Comparison of ENCODE assay signal across 11 mouse cellular contexts in genomic region chr5:131774792-131775191, GRCm38 (mm10).
A peak's percentile ranks its signal among the peaks of the same experiment; 100 is the strongest.
DNase-seq lines count a peak whose midpoint lies in the region; ATAC-seq and TF ChIP-seq lines count a peak whose summit lies in the region.
"Had no signal": no experiment of that assay in that cellular context is flagged by ENCODE, and none has a peak within 500 bp of the region (broad histone marks: within the 10 kb centered on the region; RNA-seq: fewer than 3 reads in every experiment).

No protein-coding gene starts in this region.

- 72% methylated on average over 6 of the region's 6 CpGs for WGBS in hindbrain, embryonic 11.5 days
- WGBS in hindbrain, embryonic 10.5 days = 78% methylated on average over 6 of the region's 6 CpGs
- 69% methylated on average over 6 of the region's 6 CpGs for WGBS in embryonic facial prominence, embryonic 13.5 days
- WGBS in forebrain, postnatal 0 days = 64% methylated on average over 6 of the region's 6 CpGs
- WGBS in limb, embryonic 13.5 days = 31% methylated on average over 6 of the region's 6 CpGs
- WGBS in thymus, adult 2 months = 96% methylated on average over 6 of the region's 6 CpGs

- H3K4me1 ChIP-seq in hindbrain, embryonic 11.5 days (replicated peaks; ENCODE audit: control insufficient read depth, insufficient read depth, low read length) = 0 out of 2 replicates have a peak, but pooled peaks cover 4% of the 10 kb centered on the region
- peaks cover 38% of the 10 kb centered on the region for H3K4me1 ChIP-seq in hindbrain, embryonic 10.5 days (replicated peaks)
- H3K4me1 ChIP-seq in embryonic facial prominence, embryonic 13.5 days = peaks cover 23% of the 10 kb centered on the region
- peaks cover 9% of the 10 kb centered on the region; the same call in 1 of the 2 replicates for H3K4me1 ChIP-seq in forebrain, postnatal 0 days (ENCODE audit: insufficient read depth)
- peaks cover 33% of the 10 kb centered on the region for H3K4me1 ChIP-seq in limb, embryonic 13.5 days
- no peaks in the 10 kb centered on the region for H3K4me1 ChIP-seq in thymus, adult 2 months (replicated peaks; ENCODE audit: control insufficient read depth, insufficient read depth, low read length)

- H3K9ac ChIP-seq in hindbrain, embryonic 11.5 days (ENCODE audit: low read depth, low read length) = no peak overlapping the region
- no peak overlapping the region for H3K9ac ChIP-seq in embryonic facial prominence, embryonic 13.5 days
- no peak overlapping the region for H3K9ac ChIP-seq in forebrain, postnatal 0 days
- H3K9ac ChIP-seq in limb, embryonic 13.5 days = no peak overlapping the region
- H3K9ac ChIP-seq: heart, embryonic 15.5 days; lung, embryonic 14.5 days had no signal

- H3K36me3 ChIP-seq in hindbrain, embryonic 11.5 days (ENCODE audit: control insufficient read depth, insufficient read depth, low read length) = no peaks in the 10 kb centered on the region
- no peaks in the 10 kb centered on the region for H3K36me3 ChIP-seq in hindbrain, embryonic 10.5 days
- no peaks in the 10 kb centered on the region for H3K36me3 ChIP-seq in embryonic facial prominence, embryonic 13.5 days
- no peaks in the 10 kb centered on the region for H3K36me3 ChIP-seq in forebrain, postnatal 0 days (ENCODE audit: insufficient read depth)
- H3K36me3 ChIP-seq in limb, embryonic 13.5 days = 0 out of 2 replicates have a peak, but pooled peaks cover 2% of the 10 kb centered on the region
- no peaks in the 10 kb centered on the region for H3K36me3 ChIP-seq in thymus, adult 2 months (ENCODE audit: control insufficient read depth, insufficient read depth, low read length)
- H3K36me3 ChIP-seq: heart, embryonic 15.5 days had no signal

- H3K4me3 ChIP-seq in hindbrain, embryonic 11.5 days (ENCODE audit: low read depth, low read length) = no peak overlapping the region
- no peak overlapping the region for H3K4me3 ChIP-seq in hindbrain, embryonic 10.5 days
- H3K4me3 ChIP-seq in embryonic facial prominence, embryonic 13.5 days = no peak overlapping the region
- H3K4me3 ChIP-seq in forebrain, postnatal 0 days (ENCODE audit: low read depth, low read length) = no peak overlapping the region
- no peak overlapping the region; the same call in 1 of the 2 replicates for H3K4me3 ChIP-seq in limb, embryonic 13.5 days
- no peak overlapping the region for H3K4me3 ChIP-seq in thymus, adult 2 months (ENCODE audit: control insufficient read depth, insufficient read depth, low read length)
- H3K4me3 ChIP-seq: heart, embryonic 15.5 days had no signal

- H3K4me2 ChIP-seq in hindbrain, embryonic 11.5 days (replicated peaks; ENCODE audit: low read depth, low read length) = no peak overlapping the region
- H3K4me2 ChIP-seq in embryonic facial prominence, embryonic 13.5 days = no peak overlapping the region
- H3K4me2 ChIP-seq in forebrain, postnatal 0 days (ENCODE audit: low read depth) = 0 out of 2 replicates have a peak overlapping the region, but pooled peaks have one; percentile 3
- peak overlapping the region; percentile 52 for H3K4me2 ChIP-seq in limb, embryonic 13.5 days (replicated peaks)
- H3K4me2 ChIP-seq: heart, embryonic 15.5 days; lung, embryonic 14.5 days had no signal

- 0 out of 2 replicates have a peak overlapping the region, but pooled peaks have one; percentile 25 for H3K27ac ChIP-seq in hindbrain, embryonic 11.5 days (ENCODE audit: low read depth, low read length)
- no peak overlapping the region for H3K27ac ChIP-seq in hindbrain, embryonic 10.5 days
- H3K27ac ChIP-seq in embryonic facial prominence, embryonic 13.5 days = peak overlapping the region; percentile 60; the same call in 1 of the 2 replicates
- H3K27ac ChIP-seq in forebrain, postnatal 0 days (ENCODE audit: low read depth, low read length) = no peak overlapping the region
- H3K27ac ChIP-seq in limb, embryonic 13.5 days = peak overlapping the region; percentile 70; the same call in 1 of the 2 replicates
- no peak overlapping the region for H3K27ac ChIP-seq in thymus, adult 2 months (ENCODE audit: control insufficient read depth, insufficient read depth, low read length)
- H3K27ac ChIP-seq: heart, embryonic 15.5 days had no signal

- ATAC-seq in hindbrain, embryonic 11.5 days (ENCODE audit: low FRiP score) = peak; percentile 10; the same call in 1 of the 2 replicates
- no peak for ATAC-seq in embryonic facial prominence, embryonic 13.5 days (ENCODE audit: insufficient number of reproducible peaks, insufficient read depth, low FRiP score, low TSS enrichment, low read depth)
- peak; percentile 30; the same call in 1 of the 2 replicates for ATAC-seq in forebrain, postnatal 0 days
- 0 out of 2 replicates have a peak, but pooled peaks have one; percentile 5 for ATAC-seq in limb, embryonic 13.5 days (ENCODE audit: low FRiP score, low read depth)

- H3K9me3 ChIP-seq in hindbrain, embryonic 11.5 days (ENCODE audit: control insufficient read depth, low read length) = no peaks in the 10 kb centered on the region
- H3K9me3 ChIP-seq in hindbrain, embryonic 10.5 days = 0 out of 2 replicates have a peak, but pooled peaks cover 4% of the 10 kb centered on the region
- no peaks in the 10 kb centered on the region for H3K9me3 ChIP-seq in embryonic facial prominence, embryonic 13.5 days
- no peaks in the 10 kb centered on the region for H3K9me3 ChIP-seq in forebrain, postnatal 0 days (ENCODE audit: low read length)
- H3K9me3 ChIP-seq in limb, embryonic 13.5 days = no peaks in the 10 kb centered on the region
- H3K9me3 ChIP-seq: heart, embryonic 15.5 days had no signal

- TF ChIP-seq POLR2A in thymus, adult 2 months (IDR thresholded peaks at IDR 0.05; ENCODE audit: control insufficient read depth, extremely low read depth, insufficient read depth, low read length, poor library complexity) = no peak

- TF ChIP-seq CTCF in forebrain, postnatal 0 days (IDR thresholded peaks at IDR 0.05; ENCODE audit: low read depth) = no peak
- no peak for TF ChIP-seq CTCF in thymus, adult 2 months (IDR thresholded peaks at IDR 0.05; ENCODE audit: borderline replicate concordance, control insufficient read depth, extremely low read depth, insufficient read depth, low read length, poor library complexity)

- no peaks in the 10 kb centered on the region for H3K27me3 ChIP-seq in hindbrain, embryonic 11.5 days (ENCODE audit: control insufficient read depth, insufficient read depth, low read length)
- H3K27me3 ChIP-seq in hindbrain, embryonic 10.5 days (ENCODE audit: insufficient read depth, poor library complexity, severe bottlenecking) = peaks cover 16% of the 10 kb centered on the region
- H3K27me3 ChIP-seq in embryonic facial prominence, embryonic 13.5 days = no peaks in the 10 kb centered on the region
- no peaks in the 10 kb centered on the region for H3K27me3 ChIP-seq in forebrain, postnatal 0 days (ENCODE audit: insufficient read depth, low read length)
- H3K27me3 ChIP-seq in limb, embryonic 13.5 days = 0 out of 2 replicates have a peak, but pooled peaks cover 3% of the 10 kb centered on the region
- no peaks in the 10 kb centered on the region for H3K27me3 ChIP-seq in thymus, adult 2 months (ENCODE audit: control insufficient read depth, insufficient read depth, low read length)
- H3K27me3 ChIP-seq: heart, embryonic 15.5 days had no signal

- no peak for DNase-seq in hindbrain, embryonic 11.5 days (ENCODE audit: low spot score)
- no peak for DNase-seq in hindbrain, embryonic 10.5 days (ENCODE audit: low spot score)
- DNase-seq in forebrain, postnatal 0 days = no peak
- DNase-seq in thymus, adult 2 months = no peak
- no peak for DNase-seq in MN1 (ENCODE audit: low spot score)
- DNase-seq in right cerebral cortex, postnatal 36 days (ENCODE audit: low spot score in 2 of 2) = no peak
- DNase-seq: thymus, postnatal 14 days had no signal

Comparison
In these comparisons a context has a peak if more than half of its experiments do, and no peak if none do; other contexts are left out.
1. H3K27ac ChIP-seq: peak in hindbrain, embryonic 11.5 days (single experiment), embryonic facial prominence, embryonic 13.5 days (single experiment) and limb, embryonic 13.5 days (single experiment); none in hindbrain, embryonic 10.5 days (single experiment), forebrain, postnatal 0 days (single experiment) and thymus, adult 2 months (single experiment).
2. H3K4me2 ChIP-seq: peak in forebrain, postnatal 0 days (single experiment) and limb, embryonic 13.5 days (single experiment); none in hindbrain, embryonic 11.5 days (single experiment) and embryonic facial prominence, embryonic 13.5 days (single experiment).